Mouse (Mus musculus) liver, embryonic 13.5 days (tissue): ENCODE data around the gene Exoc3l2. TPM values are rescaled to one million over a fixed set of nuclear protein-coding genes. Genes with fewer than 3 reads are reported as not detected.

Experiments
- ATAC-seq: fragments of 200-750 bp; cut with Nextera tagmentation; 2 replicates; pipeline ENCODE4 v1.8.0; 2017; ENCODE audit warnings: low read depth, mild to moderate bottlenecking, moderate number of reproducible peaks, moderate library complexity
- DNase-seq: peaks from one replicate; pipeline ENCODE4 v3.0.0; 2022
- H3K27ac ChIP-seq: fragments of 300-500 bp; sonication (generic); 2 replicates; pipeline ENCODE4 v1.5.1; 2015; ENCODE audit warnings: moderate library complexity, mild to moderate bottlenecking, inconsistent platforms
- H3K27me3 ChIP-seq: fragments of 300-500 bp; sonication (generic); 2 replicates; pipeline ENCODE4 v1.6.1; 2015; ENCODE audit warnings: mild to moderate bottlenecking, inconsistent platforms
- H3K36me3 ChIP-seq: fragments of 300-500 bp; sonication (generic); 2 replicates; pipeline ENCODE4 v1.6.1; 2015; ENCODE audit warnings: mild to moderate bottlenecking, inconsistent platforms
- H3K4me1 ChIP-seq: fragments of 300-500 bp; sonication (generic); replicated peaks from 2 replicates; pipeline ENCODE4 v1.6.1; 2015; ENCODE audit warnings: inconsistent platforms
- H3K4me2 ChIP-seq: fragments of 300-500 bp; sonication (generic); 2 replicates; pipeline ENCODE4 v1.6.1; 2015; ENCODE audit warnings: inconsistent platforms, mild to moderate bottlenecking, moderate library complexity
- H3K4me3 ChIP-seq: fragments of 300-500 bp; sonication (generic); replicated peaks from 2 replicates; pipeline ENCODE4 v1.5.1; 2015; ENCODE audit warnings: mild to moderate bottlenecking, inconsistent platforms
- H3K9ac ChIP-seq: fragments of 300-500 bp; sonication (generic); 2 replicates; pipeline ENCODE4 v1.6.1; 2015; ENCODE audit warnings: mild to moderate bottlenecking, inconsistent platforms
- H3K9me3 ChIP-seq: fragments of 300-500 bp; sonication (generic); replicated peaks from 2 replicates; pipeline ENCODE4 v1.6.1; 2016; ENCODE audit warnings: inconsistent platforms
- WGBS: fragments of 180-500 bp; shearing (Covaris S2); methylation state at CpG from one replicate; pipeline ENCODE4 v1.1.7; 2015; ENCODE audit not compliant: insufficient replicate concordance; 5-methylcytosine and 5-hydroxymethylcytosine counted together
- polyA plus RNA-seq: library from polyadenylated mRNA; unstranded; fragments of >200 nt; fragmentation: Nextera tagmentation; extraction: Ambion mirVana; gene quantifications from 2 replicates; pipeline ENCODE4 v1.2.1, GENCODE M21; 2015

Gene Exoc3l2
- polyA plus RNA-seq, 1 experiment from 2014 or later = 1.0 TPM

DNA sequence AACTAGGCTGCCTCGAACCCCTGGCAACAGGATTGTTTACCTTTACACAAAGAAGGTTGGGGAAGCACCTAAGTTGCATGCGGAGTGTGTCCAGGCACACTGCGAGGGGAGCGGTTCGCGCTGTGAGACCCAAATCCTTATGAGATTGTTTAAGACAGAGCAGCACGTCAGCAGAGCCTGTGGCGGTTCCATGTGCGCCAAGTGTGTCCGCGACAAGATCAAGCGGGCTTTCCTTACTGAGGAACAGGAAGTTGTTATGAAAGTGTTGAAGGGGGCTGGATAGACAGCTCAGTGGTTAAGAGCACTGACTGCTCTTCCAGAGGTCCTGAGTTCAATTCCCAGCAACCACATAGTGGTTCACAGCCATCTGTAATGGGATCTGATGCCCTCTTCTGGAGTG lies 5.1 kb downstream of the Exoc3l2 start:
- Histone ChIP-seq H3K4me2 (no peak overlapping the region), H3K9me3 (no peaks in the 10 kb centered on the region), H3K4me3 (no peak overlapping the region), H3K9ac (no peak overlapping the region), H3K36me3 (no peaks in the 10 kb centered on the region), H3K27me3 (peaks cover 54% of the 10 kb centered on the region), H3K4me1 (peaks cover 42% of the 10 kb centered on the region), H3K27ac (no peak overlapping the region)
- DNase-seq = no peak
- 51% methylated on average over 12 of the region's 12 CpGs for WGBS
- ATAC-seq = no peak

DNA sequence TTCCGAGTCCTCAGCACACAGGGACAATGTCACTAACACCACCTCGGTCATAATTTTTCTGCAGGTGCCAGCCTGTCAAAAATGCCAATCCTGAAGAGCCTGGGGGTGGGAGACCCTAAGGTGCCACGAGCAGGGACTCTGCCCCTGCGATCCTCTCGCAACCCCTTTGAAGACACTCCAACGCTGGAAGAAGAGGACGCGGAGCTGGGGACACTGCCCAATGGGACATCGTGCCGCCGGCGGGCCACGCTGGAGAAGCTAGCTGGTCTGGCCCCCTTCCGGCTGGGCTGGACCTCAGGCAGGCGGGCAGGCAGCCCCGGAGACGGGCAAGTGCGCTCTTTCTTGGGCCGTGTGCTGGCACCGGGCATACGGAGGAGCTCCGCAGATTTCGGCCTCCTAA lies 6.3 kb downstream of the Exoc3l2 start:
- H3K27me3 ChIP-seq = peaks cover 65% of the 10 kb centered on the region
- peaks cover 49% of the 10 kb centered on the region for H3K4me1 ChIP-seq
- H3K9me3 ChIP-seq = no peaks in the 10 kb centered on the region
- ATAC-seq (no peak), DNase-seq (no peak)
- 72% methylated on average over 23 of the region's 23 CpGs for WGBS
- H3K9ac ChIP-seq = no peak overlapping the region
- no peak overlapping the region for H3K4me2 ChIP-seq
- no peak overlapping the region for H3K4me3 ChIP-seq
- H3K27ac ChIP-seq = no peak overlapping the region
- H3K36me3 ChIP-seq = no peaks in the 10 kb centered on the region

DNA sequence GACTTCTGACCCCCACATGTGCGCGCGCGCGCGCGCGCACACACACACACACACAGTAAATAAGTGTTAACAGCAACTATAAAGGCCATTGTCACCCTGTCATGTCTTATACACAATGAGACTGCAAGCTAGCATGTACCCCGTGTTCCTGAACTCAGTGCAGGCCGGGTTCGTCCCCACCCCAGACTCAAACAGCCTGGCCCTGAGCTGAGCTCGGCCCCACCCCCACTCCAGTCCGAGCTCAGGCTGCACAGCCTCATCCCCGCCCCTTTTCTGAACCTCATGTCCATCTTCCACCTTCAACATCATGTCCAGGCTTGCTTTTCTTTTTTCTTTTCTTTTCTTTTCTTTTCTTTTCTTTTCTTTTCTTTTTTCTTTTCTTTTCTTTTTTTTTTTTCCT lies 7.2 kb downstream of the Exoc3l2 start:
- peaks cover 65% of the 10 kb centered on the region for H3K27me3 ChIP-seq
- H3K4me1 ChIP-seq = peaks cover 46% of the 10 kb centered on the region
- no peak overlapping the region for H3K27ac ChIP-seq
- H3K36me3 ChIP-seq = peaks cover 3% of the 10 kb centered on the region; the same call in 1 of the 2 replicates
- no peak for DNase-seq
- H3K9ac ChIP-seq = no peak overlapping the region
- no peak overlapping the region for H3K4me3 ChIP-seq
- WGBS = 49% methylated on average over 14 of the region's 14 CpGs
- H3K9me3 ChIP-seq = no peaks in the 10 kb centered on the region
- ATAC-seq = no peak
- no peak overlapping the region for H3K4me2 ChIP-seq

DNA sequence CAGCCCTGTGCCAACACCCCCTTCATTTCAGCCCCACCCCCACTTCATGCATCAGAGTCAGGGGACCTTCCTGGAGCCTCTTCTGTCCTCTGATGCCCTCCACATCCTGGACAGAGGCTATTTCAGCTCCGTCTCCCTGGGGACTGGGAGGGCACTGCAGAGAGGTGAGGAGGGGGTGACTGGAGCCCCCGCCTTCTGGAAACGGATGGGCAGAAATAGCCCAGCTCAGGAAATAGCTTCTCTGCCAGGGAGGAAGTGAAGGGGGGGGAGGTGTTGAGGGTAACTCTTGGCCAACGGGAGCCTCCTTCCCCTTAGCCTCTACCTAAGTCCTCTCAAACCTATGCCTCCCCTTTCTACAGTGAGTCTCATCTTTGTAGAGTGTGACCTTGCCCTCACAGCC lies 9.3 kb downstream of the Exoc3l2 start:
- 0 out of 2 replicates have a peak overlapping the region, but pooled peaks have one; percentile 15 for H3K4me2 ChIP-seq

DNA sequence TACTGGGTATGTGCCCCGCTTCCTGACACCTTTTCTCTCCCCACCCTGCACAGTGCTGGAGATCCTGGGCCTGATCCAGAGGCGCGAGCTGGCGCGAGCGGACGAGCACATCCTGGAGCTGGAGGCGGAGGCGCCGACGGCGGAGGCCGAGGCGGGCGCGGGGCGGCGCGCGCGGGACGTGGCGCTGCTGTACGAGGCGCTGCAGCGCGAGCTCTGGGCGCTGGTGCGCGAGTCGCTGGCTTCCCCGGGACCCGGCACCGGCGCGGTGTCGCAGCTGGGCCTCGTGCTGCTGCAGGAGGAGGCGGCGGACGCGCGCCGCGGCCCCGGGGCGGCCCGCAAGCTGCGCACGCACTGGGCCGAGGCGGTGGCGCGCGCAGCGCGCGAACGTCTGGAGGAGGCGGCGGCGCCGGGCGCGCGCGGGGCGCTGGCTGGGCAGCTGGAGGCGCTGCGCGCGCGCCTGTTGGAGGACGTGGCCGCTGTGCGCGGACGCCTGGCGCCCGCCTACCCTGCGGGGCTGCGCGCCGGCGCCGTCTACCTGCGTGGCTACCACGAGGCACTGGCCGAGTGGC lies 10.8 kb downstream of the Exoc3l2 start:
- Histone ChIP-seq H3K27me3 (peaks cover 63% of the 10 kb centered on the region), H3K36me3 (peaks cover 3% of the 10 kb centered on the region; the same call in 1 of the 2 replicates), H3K27ac (no peak overlapping the region), H3K4me1 (peaks cover 33% of the 10 kb centered on the region), H3K9me3 (no peaks in the 10 kb centered on the region), H3K4me2 (peak overlapping the region; percentile 71), H3K9ac (peak overlapping the region; percentile 39; the same call in 1 of the 2 replicates), H3K4me3 (peak overlapping the region; percentile 55)
- DNase-seq (no peak), ATAC-seq (peak; percentile 51)
- WGBS = 8% methylated on average over 84 of the region's 89 CpGs

More for the DNA sequence above, 9.3 kb downstream of the Exoc3l2 start:
- ATAC-seq (peak; percentile 46), DNase-seq (no peak)
- Histone ChIP-seq H3K36me3 (peaks cover 3% of the 10 kb centered on the region; the same call in 1 of the 2 replicates), H3K9me3 (no peaks in the 10 kb centered on the region), H3K27me3 (peaks cover 66% of the 10 kb centered on the region), H3K4me3 (no peak overlapping the region), H3K4me1 (peaks cover 38% of the 10 kb centered on the region), H3K9ac (no peak overlapping the region; the same call in 1 of the 2 replicates), H3K27ac (peak overlapping the region; percentile 34; the same call in 1 of the 2 replicates)
- 21% methylated on average over 4 of the region's 4 CpGs for WGBS

DNA sequence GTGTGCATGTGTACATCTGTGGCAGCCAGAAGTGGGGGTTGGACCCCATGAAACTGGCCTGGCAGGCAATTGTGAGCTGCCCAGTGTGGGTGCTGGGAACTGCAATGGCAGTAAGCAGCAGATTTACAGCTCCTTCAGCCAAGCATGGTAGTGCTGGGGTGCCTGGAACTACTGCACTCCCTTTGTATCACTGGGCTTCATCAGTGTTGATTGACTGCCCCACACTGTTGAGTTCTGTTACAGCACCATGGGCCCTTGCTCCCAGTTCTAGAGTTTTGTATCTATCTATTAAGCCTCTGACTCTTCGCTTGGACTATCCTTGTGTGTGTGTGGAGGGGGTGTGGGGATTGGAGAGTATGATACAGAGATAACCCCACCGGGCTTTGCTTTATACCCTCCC lies 14.0 kb downstream of the Exoc3l2 start:
- Histone ChIP-seq H3K9me3 (no peaks in the 10 kb centered on the region), H3K4me1 (peaks cover 23% of the 10 kb centered on the region), H3K27me3 (peaks cover 41% of the 10 kb centered on the region), H3K27ac (no peak overlapping the region), H3K4me2 (no peak overlapping the region), H3K9ac (no peak overlapping the region), H3K4me3 (no peak overlapping the region), H3K36me3 (peaks cover 3% of the 10 kb centered on the region; the same call in 1 of the 2 replicates)
- ATAC-seq = no peak
- WGBS = 24% methylated on average over 2 of the region's 2 CpGs
- DNase-seq = no peak

DNA sequence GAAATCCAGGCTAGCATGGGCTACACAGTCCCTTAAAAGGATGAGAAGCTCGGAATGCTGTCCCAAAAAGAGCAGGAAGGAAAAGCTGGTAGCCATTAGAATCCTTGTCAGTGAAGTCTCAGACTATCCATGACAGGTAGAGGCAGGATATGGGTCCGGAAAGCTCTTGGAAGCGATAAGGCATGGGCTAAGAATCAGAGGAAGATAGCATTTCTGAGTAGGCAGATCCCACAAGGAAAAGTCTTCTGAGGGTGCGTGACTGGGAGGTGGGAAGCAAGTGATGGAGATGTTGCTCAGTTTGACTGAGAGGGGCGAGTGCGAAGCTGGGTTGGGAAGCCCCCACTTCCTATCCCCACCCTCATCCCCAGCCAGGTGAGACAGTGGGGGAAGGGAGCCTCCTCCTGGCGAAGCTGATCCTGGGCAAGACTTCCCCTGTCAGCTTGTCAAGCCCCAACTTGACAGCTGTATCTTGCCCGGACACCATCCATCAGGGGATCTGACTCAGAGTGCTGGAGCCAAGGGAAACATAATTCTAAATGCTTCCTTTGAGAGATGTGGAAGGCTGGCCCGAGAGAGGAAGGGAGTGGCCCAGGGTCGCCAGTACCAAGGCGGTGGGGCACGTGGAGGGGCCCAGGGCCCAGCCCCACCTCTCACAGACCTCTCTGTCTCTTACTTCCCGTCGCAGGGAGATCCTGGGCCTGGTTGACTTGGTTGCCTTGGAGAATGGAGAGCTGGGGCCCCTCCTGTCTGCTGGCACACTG lies 14.7 kb downstream of the Exoc3l2 start:
- no peaks in the 10 kb centered on the region for H3K9me3 ChIP-seq
- H3K4me3 ChIP-seq = no peak overlapping the region
- WGBS = 26% methylated on average over 14 of the region's 14 CpGs
- peaks cover 19% of the 10 kb centered on the region for H3K4me1 ChIP-seq
- H3K4me2 ChIP-seq = no peak overlapping the region
- H3K36me3 ChIP-seq = peaks cover 3% of the 10 kb centered on the region; the same call in 1 of the 2 replicates
- no peak for DNase-seq
- no peak overlapping the region for H3K9ac ChIP-seq
- peaks cover 34% of the 10 kb centered on the region for H3K27me3 ChIP-seq
- 0 out of 2 replicates have a peak, but pooled peaks have one; percentile 36 for ATAC-seq
- no peak overlapping the region for H3K27ac ChIP-seq

DNA sequence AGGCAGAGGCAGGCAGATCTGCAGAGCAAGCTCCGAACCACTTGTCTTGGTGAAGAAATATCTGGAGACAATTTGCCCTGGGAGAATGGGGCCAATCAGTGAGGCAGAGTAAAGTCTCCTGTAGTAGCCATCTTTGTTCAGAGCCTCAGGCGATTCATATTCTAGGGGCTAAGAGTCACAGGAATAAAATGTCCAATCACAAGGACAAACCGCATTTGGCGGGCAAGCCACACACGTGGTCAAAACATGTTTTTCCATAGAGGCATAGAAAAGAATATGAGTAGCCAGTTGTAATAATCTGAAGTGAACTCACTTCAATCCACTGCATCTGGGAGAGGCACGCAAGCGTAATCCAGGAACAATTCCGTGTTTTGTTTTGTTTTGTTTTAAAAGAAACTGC lies 20.1 kb downstream of the Exoc3l2 start:
- ATAC-seq (no peak), DNase-seq (no peak)
- 0 out of 2 replicates have a peak, but pooled peaks cover 5% of the 10 kb centered on the region for H3K27me3 ChIP-seq
- H3K27ac ChIP-seq = no peak overlapping the region
- H3K9ac ChIP-seq = no peak overlapping the region
- 78% methylated on average over 8 of the region's 8 CpGs for WGBS
- H3K4me3 ChIP-seq = no peak overlapping the region
- no peaks in the 10 kb centered on the region for H3K9me3 ChIP-seq
- H3K4me1 ChIP-seq = 0 out of 2 replicates have a peak, but pooled peaks cover 4% of the 10 kb centered on the region
- H3K4me2 ChIP-seq = no peak overlapping the region
- no peaks in the 10 kb centered on the region for H3K36me3 ChIP-seq

DNA sequence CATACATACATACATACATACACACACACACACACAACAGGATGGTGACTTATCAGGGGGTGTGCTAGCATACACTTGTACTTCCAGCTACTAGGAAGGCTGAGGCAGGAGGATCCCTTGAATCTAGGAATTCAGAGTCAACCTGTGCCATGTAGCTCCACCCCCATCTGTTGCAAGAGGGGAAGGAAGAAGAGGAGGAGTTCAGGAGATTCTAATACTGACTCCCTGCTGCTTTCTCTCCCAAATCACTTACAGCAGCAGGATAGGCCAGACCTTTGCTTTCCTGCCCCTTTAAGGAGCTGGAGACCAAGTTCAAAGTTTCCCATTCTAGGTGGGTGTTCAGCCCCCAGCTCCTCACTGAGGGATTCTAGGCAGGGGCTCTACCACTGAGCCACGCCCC lies 22.4 kb downstream of the Exoc3l2 start:
- H3K4me1 ChIP-seq = peaks cover 3% of the 10 kb centered on the region; the same call in 1 of the 2 replicates
- DNase-seq (no peak), ATAC-seq (no peak)
- H3K9ac ChIP-seq = no peak overlapping the region
- no peaks in the 10 kb centered on the region for H3K36me3 ChIP-seq
- no peak overlapping the region for H3K4me2 ChIP-seq
- peaks cover 22% of the 10 kb centered on the region for H3K27me3 ChIP-seq
- H3K4me3 ChIP-seq = no peak overlapping the region
- no peaks in the 10 kb centered on the region for H3K9me3 ChIP-seq
- WGBS = 65% methylated on average over 1 of the region's 1 CpGs
- H3K27ac ChIP-seq = no peak overlapping the region

DNA sequence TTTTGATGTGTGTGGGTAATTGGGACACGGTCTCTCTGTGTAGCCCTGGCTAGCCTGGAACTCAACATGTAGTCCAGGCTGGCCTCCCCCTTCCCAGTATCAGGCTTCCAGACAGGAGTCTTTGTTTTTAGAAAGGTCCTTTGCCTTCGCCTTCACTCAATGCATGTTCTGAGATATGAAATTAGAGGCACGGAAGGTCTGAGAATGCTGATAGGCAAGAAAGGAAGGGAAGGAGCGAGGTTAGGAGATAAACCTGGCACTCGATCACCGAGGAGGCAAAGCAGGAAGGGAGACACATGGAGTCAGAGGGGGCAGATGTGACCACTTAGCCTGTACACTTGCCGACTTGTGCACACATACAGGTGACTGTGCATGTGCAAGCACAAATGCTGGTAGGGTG lies 23.4 kb downstream of the Exoc3l2 start:
- Histone ChIP-seq H3K27me3 (peaks cover 30% of the 10 kb centered on the region), H3K27ac (no peak overlapping the region), H3K4me1 (peaks cover 6% of the 10 kb centered on the region), H3K9ac (no peak overlapping the region), H3K4me2 (no peak overlapping the region), H3K4me3 (no peak overlapping the region), H3K36me3 (no peaks in the 10 kb centered on the region), H3K9me3 (no peaks in the 10 kb centered on the region)
- DNase-seq (no peak), ATAC-seq (no peak)
- 28% methylated on average over 7 of the region's 7 CpGs for WGBS

DNA sequence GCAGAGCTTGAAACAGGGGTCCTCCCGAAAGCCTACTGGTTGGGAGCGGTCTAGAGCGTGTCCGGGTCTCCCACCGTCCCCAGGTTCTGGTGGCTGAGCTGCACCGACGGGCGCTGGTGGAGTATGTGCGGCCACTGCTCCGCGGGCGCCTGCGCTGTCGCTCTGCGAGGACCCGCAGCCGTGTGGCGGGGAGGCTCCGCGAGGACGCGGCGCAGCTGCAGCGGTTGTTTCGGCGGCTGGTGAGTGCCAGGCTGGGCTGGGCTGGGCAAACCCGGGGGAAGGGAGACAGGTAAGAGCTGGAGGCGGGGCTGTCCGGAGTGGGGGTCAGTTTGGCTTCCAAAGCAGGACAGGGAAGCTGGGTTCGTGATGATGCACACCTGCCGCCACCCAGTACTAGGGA lies 26.4 kb downstream of the Exoc3l2 start:
- Histone ChIP-seq H3K27me3 (peaks cover 31% of the 10 kb centered on the region), H3K9ac (no peak overlapping the region), H3K36me3 (no peaks in the 10 kb centered on the region), H3K9me3 (no peaks in the 10 kb centered on the region), H3K4me1 (peaks cover 8% of the 10 kb centered on the region), H3K4me3 (no peak overlapping the region), H3K27ac (no peak overlapping the region), H3K4me2 (no peak overlapping the region)
- WGBS = 69% methylated on average over 31 of the region's 31 CpGs
- no peak for ATAC-seq
- DNase-seq = no peak
